Mouse (Mus musculus) thymus, postnatal 4 days (tissue): Measurements from ENCODE around the gene Olfr926.
"Not testable (repeated sequence)": the region's sequence is repeated elsewhere in the genome, so short reads cannot be mapped to it uniquely, and the experiment has no call there.

Experiments
- DNase-seq: peaks from one replicate; pipeline ENCODE4 v3.0.0; 2021

The Olfr926 gene

GRCm38 (mm10) chr9:38876826-38877225 is at the start of gene Olfr926:
Olfr926 (plus strand) TSS chr9:38877126.
- DNase-seq: no peak

- DNase-seq: no peak
Measured at GRCm38 (mm10) chr9:38833027-38833426, 43.9 kb upstream of the Olfr926 start.

- DNase-seq: no peak
Measured at GRCm38 (mm10) chr9:38844149-38844548, 32.8 kb upstream of the Olfr926 start, which contains the start of gene Olfr924. Olfr924 (plus strand) TSS chr9:38844449.

GRCm38 (mm10) chr9:38854760-38855159 is 22.2 kb upstream of the Olfr926 start, which contains the start of gene Olfr26:
Olfr26 (plus strand) TSS chr9:38855060.
- DNase-seq: no peak

GRCm38 (mm10) chr9:38874880-38875279 is 2.0 kb upstream of the Olfr926 start:
- DNase-seq: not testable (repeated sequence)
